Mouse (Mus musculus) forebrain, embryonic 13.5 days (tissue): ENCODE results near the gene Vmn1r95. TPM values are rescaled to one million over a fixed set of nuclear protein-coding genes. Genes with fewer than 3 reads are reported as not detected.
"Not testable (repeated sequence)": the region's sequence is repeated elsewhere in the genome, so short reads cannot be mapped to it uniquely, and the experiment has no call there.

Experiments
- ATAC-seq: fragments of 200-750 bp; cut with Nextera tagmentation; 2 replicates; pipeline ENCODE4 v1.8.0; 2017
- H3K27ac ChIP-seq: fragments of 300-500 bp; sonication (generic); 2 replicates; pipeline ENCODE4 v1.5.1; 2015; ENCODE audit warnings: inconsistent platforms, mild to moderate bottlenecking, moderate library complexity
- H3K27me3 ChIP-seq: fragments of 300-500 bp; sonication (generic); 2 replicates; pipeline ENCODE4 v1.6.1; 2015; ENCODE audit warnings: mild to moderate bottlenecking, inconsistent platforms
- H3K36me3 ChIP-seq: fragments of 300-500 bp; sonication (generic); 2 replicates; pipeline ENCODE4 v1.6.1; 2015; ENCODE audit warnings: mild to moderate bottlenecking, inconsistent platforms; ENCODE audit not compliant: poor library complexity, severe bottlenecking
- H3K4me1 ChIP-seq: fragments of 300-500 bp; sonication (generic); 2 replicates; pipeline ENCODE4 v1.6.1; 2015; ENCODE audit warnings: inconsistent platforms
- H3K4me2 ChIP-seq: fragments of 300-500 bp; sonication (generic); 2 replicates; pipeline ENCODE4 v1.6.1; 2015; ENCODE audit warnings: inconsistent platforms, mild to moderate bottlenecking, moderate library complexity
- H3K4me3 ChIP-seq: fragments of 300-500 bp; sonication (generic); 2 replicates; pipeline ENCODE4 v1.5.1; 2015; ENCODE audit warnings: mild to moderate bottlenecking, inconsistent platforms
- H3K9ac ChIP-seq: fragments of 300-500 bp; sonication (generic); 2 replicates; pipeline ENCODE4 v1.6.1; 2015; ENCODE audit warnings: mild to moderate bottlenecking, inconsistent platforms
- H3K9me3 ChIP-seq: fragments of 300-500 bp; sonication (generic); replicated peaks from 2 replicates; pipeline ENCODE4 v1.6.1; 2016; ENCODE audit warnings: inconsistent platforms
- WGBS: fragments of 180-500 bp; shearing (Covaris S2); methylation state at CpG from one replicate; pipeline ENCODE4 v1.1.7; 2015; 5-methylcytosine and 5-hydroxymethylcytosine counted together
- polyA plus RNA-seq: library from polyadenylated mRNA; unstranded; fragments of >200 nt; fragmentation: Nextera tagmentation; extraction: Ambion mirVana; gene quantifications from 2 replicates; pipeline ENCODE4 v1.2.1, GENCODE M21; 2015

The Vmn1r95 gene
- not detected in 2 replicates for polyA plus RNA-seq

DNA sequence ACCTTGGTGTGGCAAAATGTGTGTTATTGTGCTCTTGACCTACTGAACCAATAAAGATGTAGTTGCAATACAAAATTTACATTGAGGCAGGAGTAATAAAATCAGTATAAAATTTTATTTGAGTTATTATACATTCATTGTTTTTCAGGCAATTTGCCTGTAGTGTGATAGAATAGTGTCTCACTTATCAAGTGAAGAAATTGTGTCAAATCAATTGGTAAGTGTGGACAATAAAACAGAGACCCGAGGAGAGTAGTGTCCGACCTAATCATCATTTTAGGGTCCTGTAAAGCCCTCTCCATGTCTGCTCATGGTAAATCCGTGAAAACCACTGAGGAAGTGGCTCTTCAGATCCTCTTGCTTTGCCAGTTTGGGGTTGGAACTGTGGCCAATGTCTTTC is at the start of gene Vmn1r95:
TSS of gene Vmn1r95 (plus strand) at position 301 of the 400 bp plus-strand sequence.
- no CpG with 5 or more reads among the region's 3 CpGs for WGBS

DNA sequence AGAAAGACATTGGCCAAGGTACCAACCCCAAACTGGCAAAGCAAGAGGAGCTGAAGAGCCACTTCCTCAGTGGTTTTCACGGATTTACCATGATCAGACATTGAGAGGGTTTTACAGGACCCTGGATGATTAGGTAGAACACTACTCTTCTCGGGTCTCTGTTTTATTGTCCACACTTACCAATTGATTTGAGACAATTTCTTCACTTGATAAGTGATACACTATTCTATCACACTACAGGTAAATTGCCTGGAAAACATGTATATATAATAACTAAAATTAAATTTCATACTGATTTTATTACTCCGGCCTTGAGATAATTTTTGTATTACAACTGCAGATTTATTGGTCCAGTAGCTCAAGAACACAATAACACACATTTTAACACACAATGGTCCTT is 25.2 kb upstream of the Vmn1r95 start, which contains the start of gene Vmn1r94:
TSS of gene Vmn1r94 (minus strand) at position 101 of the 400 bp plus-strand sequence.
- H3K4me1 ChIP-seq, H3K9ac ChIP-seq, H3K4me2 ChIP-seq, H3K27me3 ChIP-seq, H3K4me3 ChIP-seq, H3K9me3 ChIP-seq, H3K27ac ChIP-seq, ATAC-seq, H3K36me3 ChIP-seq: not testable (repeated sequence)
- no CpG with 5 or more reads among the region's 3 CpGs for WGBS

More for the DNA sequence above, at the start of gene Vmn1r95:
- not testable (repeated sequence) for H3K27ac ChIP-seq, H3K4me2 ChIP-seq, H3K36me3 ChIP-seq, H3K4me3 ChIP-seq, H3K9me3 ChIP-seq, ATAC-seq, H3K27me3 ChIP-seq, H3K4me1 ChIP-seq, H3K9ac ChIP-seq

DNA sequence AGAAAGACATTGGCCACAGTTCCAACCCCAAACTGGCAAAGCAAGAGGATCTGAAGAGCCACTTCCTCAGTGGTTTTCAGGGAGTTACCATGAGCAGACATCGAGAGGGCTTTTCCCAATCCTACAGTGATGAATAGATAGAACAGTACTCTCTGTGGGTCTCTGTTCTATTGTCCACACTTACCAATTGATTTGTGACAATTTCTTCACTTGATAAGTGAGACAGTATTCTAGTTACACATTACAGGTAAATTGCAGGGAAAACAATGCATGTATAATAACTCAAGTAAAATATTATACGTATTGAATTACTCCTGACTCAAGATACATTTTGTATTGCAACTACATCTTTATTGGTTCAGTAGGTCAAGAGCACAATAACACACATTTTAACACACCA is 12.0 kb downstream of the Vmn1r95 start, which contains the start of gene Gm6164:
TSS of gene Gm6164 (minus strand) at position 101 of the 400 bp plus-strand sequence.
- not testable (repeated sequence) for H3K9ac ChIP-seq, ATAC-seq, H3K27ac ChIP-seq, H3K4me1 ChIP-seq, H3K27me3 ChIP-seq, H3K4me2 ChIP-seq, H3K36me3 ChIP-seq, H3K9me3 ChIP-seq, H3K4me3 ChIP-seq
- WGBS = no CpG with 5 or more reads among the region's 2 CpGs

DNA sequence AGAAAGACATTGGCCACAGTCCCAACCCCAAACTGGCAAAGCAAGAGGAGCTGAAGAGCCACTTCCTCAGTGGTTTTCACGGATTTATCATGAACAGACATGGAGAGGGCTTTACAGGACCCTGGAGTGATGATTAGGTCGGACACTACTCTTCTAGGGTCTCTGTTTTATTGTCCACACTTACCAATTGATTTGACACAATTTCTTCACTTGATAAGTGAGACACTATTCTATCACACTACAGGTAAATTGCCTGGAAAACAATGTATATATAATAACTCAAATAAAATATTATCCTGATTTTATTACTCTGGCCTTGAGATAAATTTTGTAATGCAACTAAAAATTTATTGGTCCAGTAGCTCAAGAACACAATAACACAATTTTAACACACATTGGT is 40.2 kb downstream of the Vmn1r95 start, which contains the start of gene Gm4498:
TSS of gene Gm4498 (minus strand) at position 101 of the 400 bp plus-strand sequence.
- not testable (repeated sequence) for H3K9ac ChIP-seq, H3K27me3 ChIP-seq, H3K27ac ChIP-seq, ATAC-seq, H3K4me1 ChIP-seq, H3K4me3 ChIP-seq, H3K4me2 ChIP-seq, H3K9me3 ChIP-seq, H3K36me3 ChIP-seq
- no CpG with 5 or more reads among the region's 2 CpGs for WGBS

Other genes starting within 250 kb of the Vmn1r95 start
- not detected in 2 replicates for gene Igsf23, start 243.0 kb upstream of the Vmn1r95 start, polyA plus RNA-seq
- gene Ceacam20, start 228.3 kb upstream of the Vmn1r95 start, polyA plus RNA-seq = not detected in 2 replicates
- not detected in 2 replicates for gene Nlrp9b, start 202.2 kb upstream of the Vmn1r95 start, polyA plus RNA-seq
- gene Vmn1r91, start 94.0 kb upstream of the Vmn1r95 start, polyA plus RNA-seq = not detected in 2 replicates
- not detected in 2 replicates for gene Gm16442, start 71.1 kb upstream of the Vmn1r95 start, polyA plus RNA-seq
- gene Vmn1r93, start 54.6 kb upstream of the Vmn1r95 start, polyA plus RNA-seq = not detected in 2 replicates
- not detected in 2 replicates for gene Vmn1r94, start 25.3 kb upstream of the Vmn1r95 start, polyA plus RNA-seq
- not detected in 2 replicates for gene Gm6164, start 11.9 kb downstream of the Vmn1r95 start, polyA plus RNA-seq
- not detected in 2 replicates for gene Gm4498, start 40.1 kb downstream of the Vmn1r95 start, polyA plus RNA-seq
- gene Gm5890, start 69.1 kb downstream of the Vmn1r95 start, polyA plus RNA-seq = not detected in 2 replicates
- not detected in 2 replicates for gene Gm4133, start 140.4 kb downstream of the Vmn1r95 start, polyA plus RNA-seq
- not detected in 2 replicates for gene Gm5728, start 181.7 kb downstream of the Vmn1r95 start, polyA plus RNA-seq
- gene Vmn1r100, start 224.2 kb downstream of the Vmn1r95 start, polyA plus RNA-seq = not detected in 2 replicates
- not detected in 2 replicates for gene Vmn1r101, start 248.9 kb downstream of the Vmn1r95 start, polyA plus RNA-seq